ENCODE assay signal across 22 mouse cellular contexts in genomic region chr8:70111192-70111795, GRCm38 (mm10). TPM values are rescaled to one million over a fixed set of nuclear protein-coding genes. Genes with fewer than 3 reads are reported as not detected.
DNase-seq lines count a peak whose midpoint lies in the region; ATAC-seq and TF ChIP-seq lines count a peak whose summit lies in the region.
"Had no signal": no experiment of that assay in that cellular context is flagged by ENCODE, and none has a peak within 500 bp of the region (broad histone marks: within the 10 kb centered on the region; RNA-seq: fewer than 3 reads in every experiment).

No protein-coding gene starts in this region.

- TF ChIP-seq CTCF in layer of hippocampus, adult 2 months (conservative IDR thresholded peaks at IDR 0.05) = no peak
- no peak for TF ChIP-seq CTCF in E14TG2a.4 (conservative IDR thresholded peaks at IDR 0.05; ENCODE audit: low read length)
- TF ChIP-seq CTCF in ES-Bruce4 (IDR thresholded peaks at IDR 0.05; ENCODE audit: low read depth, low read length) = no peak
- TF ChIP-seq CTCF in forebrain, postnatal 0 days (IDR thresholded peaks at IDR 0.05; ENCODE audit: low read depth) = no peak

- ATAC-seq in forebrain, postnatal 0 days = 0 out of 2 replicates have a peak, but pooled peaks have one; percentile 7
- ATAC-seq: intestine, postnatal 0 days had no signal

- H3K27me3 ChIP-seq in E14TG2a.4 (ENCODE audit: insufficient read depth, low read length) = peaks cover 87% of the 10 kb centered on the region
- H3K27me3 ChIP-seq in ES-Bruce4 (ENCODE audit: control insufficient read depth, insufficient read depth, low read length, poor library complexity, severe bottlenecking) = 0 out of 2 replicates have a peak, but pooled peaks cover 3% of the 10 kb centered on the region
- no peaks in the 10 kb centered on the region for H3K27me3 ChIP-seq in forebrain, postnatal 0 days (ENCODE audit: insufficient read depth, low read length)

- H3K4me3 ChIP-seq in layer of hippocampus, adult 2 months = no peak overlapping the region
- H3K4me3 ChIP-seq in E14TG2a.4 (replicated peaks; ENCODE audit: low read length) (peak overlapping the region; percentile 78), ES-Bruce4 (ENCODE audit: low read depth, low read length) (peak overlapping the region; percentile 18)
- H3K4me3 ChIP-seq in forebrain, postnatal 0 days (ENCODE audit: low read depth, low read length) = no peak overlapping the region
- H3K4me3 ChIP-seq: heart, embryonic 13.5 days; liver, embryonic 13.5 days; lung, embryonic 15.5 days; midbrain, embryonic 13.5 days had no signal

- H3K4me2 ChIP-seq in forebrain, postnatal 0 days (ENCODE audit: low read depth) = no peak overlapping the region
- H3K4me2 ChIP-seq: heart, embryonic 13.5 days; liver, embryonic 13.5 days; lung, embryonic 15.5 days had no signal

- no peak overlapping the region for H3K9ac ChIP-seq in ES-Bruce4 (ENCODE audit: low read depth, poor library complexity, severe bottlenecking)
- H3K9ac ChIP-seq in forebrain, postnatal 0 days = no peak overlapping the region
- H3K9ac ChIP-seq: heart, embryonic 13.5 days; liver, embryonic 13.5 days; lung, embryonic 15.5 days had no signal

- H3K27ac ChIP-seq in layer of hippocampus, adult 2 months = peak overlapping the region; percentile 43; the same call in 1 of the 2 replicates
- H3K27ac ChIP-seq in ES-Bruce4 (ENCODE audit: insufficient read depth, low read length) = no peak overlapping the region
- no peak overlapping the region for H3K27ac ChIP-seq in forebrain, postnatal 0 days (ENCODE audit: low read depth, low read length)
- H3K27ac ChIP-seq: heart, embryonic 13.5 days; hindbrain, postnatal 0 days; kidney, postnatal 0 days; liver, embryonic 13.5 days; lung, embryonic 15.5 days; macrophage; midbrain, embryonic 13.5 days had no signal

- WGBS in forebrain, postnatal 0 days = 68% methylated on average over 23 of the region's 23 CpGs

- DNase-seq in layer of hippocampus, adult 2 months (ENCODE audit: low spot score in 2 of 2) = no peak
- DNase-seq in layer of hippocampus, postnatal 10 days (ENCODE audit: low spot score in 2 of 2) = no peak
- DNase-seq in forebrain, postnatal 0 days = peak; percentile 25
- DNase-seq in cerebellum, adult 18-20 months = no peak
- no peak for DNase-seq in urinary bladder, adult 2 months (ENCODE audit: low spot score)
- DNase-seq: cerebellum, adult 8-10 months; gastrocnemius, postnatal 14 days; heart, adult 18-20 months; heart, postnatal 36 days; liver, embryonic 13.5 days; retina, postnatal 1 day; thymus, postnatal 36 days had no signal

- no peak for TF ChIP-seq POLR2A in ES-Bruce4 (IDR thresholded peaks at IDR 0.05; ENCODE audit: insufficient read depth, low read length)

- no peaks in the 10 kb centered on the region for H3K36me3 ChIP-seq in E14TG2a.4 (ENCODE audit: insufficient read depth, low read length)
- H3K36me3 ChIP-seq in ES-Bruce4 (ENCODE audit: control insufficient read depth, insufficient read depth, low read length, poor library complexity, severe bottlenecking) = no peaks in the 10 kb centered on the region
- peaks cover 96% of the 10 kb centered on the region for H3K36me3 ChIP-seq in forebrain, postnatal 0 days (ENCODE audit: insufficient read depth)
- H3K36me3 ChIP-seq: G1E; heart, embryonic 13.5 days; liver, embryonic 13.5 days; lung, embryonic 15.5 days had no signal

- H3K4me1 ChIP-seq in E14TG2a.4 (replicated peaks; ENCODE audit: low read depth, low read length) (peaks cover 32% of the 10 kb centered on the region), ES-Bruce4 (ENCODE audit: control insufficient read depth, insufficient read depth, low read length) (no peaks in the 10 kb centered on the region)
- H3K4me1 ChIP-seq in forebrain, postnatal 0 days (ENCODE audit: insufficient read depth) = no peaks in the 10 kb centered on the region
- H3K4me1 ChIP-seq: heart, embryonic 13.5 days; liver, embryonic 13.5 days; lung, embryonic 15.5 days had no signal

- TF ChIP-seq EP300 in ES-Bruce4 (IDR thresholded peaks at IDR 0.05; ENCODE audit: insufficient read depth, low read depth, low read length) = no peak

- H3K9me3 ChIP-seq in E14TG2a.4 (ENCODE audit: low read length) = no peaks in the 10 kb centered on the region
- no peaks in the 10 kb centered on the region for H3K9me3 ChIP-seq in ES-Bruce4 (replicated peaks; ENCODE audit: control insufficient read depth, insufficient read depth, low read length, poor library complexity, severe bottlenecking)
- H3K9me3 ChIP-seq in forebrain, postnatal 0 days (ENCODE audit: low read length) = no peaks in the 10 kb centered on the region
- H3K9me3 ChIP-seq: G1E; heart, embryonic 13.5 days; liver, embryonic 13.5 days; lung, embryonic 15.5 days; midbrain, embryonic 13.5 days had no signal

RNA-seq across cellular contexts. Expression of gene Ncan, which starts 9.4 kb away (rescaled TPM):
- 100 to 1,000 TPM; 146 to 158 TPM for total RNA-seq in layer of hippocampus, adult 2 months (2021)
- total RNA-seq in layer of hippocampus, postnatal 10 days (2021) = 100 to 1,000 TPM; 575 to 578 TPM
- 1.4 and 1.6 TPM in 2 replicates for polyA plus RNA-seq in ES-Bruce4 (2011; ENCODE audit: insufficient read depth, insufficient read length, low read depth, missing spikeins)
- total RNA-seq in forebrain, postnatal 0 days (2014; rRNA removed) = 316 and 372 TPM in 2 replicates
- polyA plus RNA-seq in forebrain, postnatal 0 days (2015; fragmentation: Nextera tagmentation; extraction: Ambion mirVana) = 112 and 209 TPM in 2 replicates
- polyA plus RNA-seq in urinary bladder, adult 2 months (2012; rRNA removed) = 0.12 and 0.18 TPM in 2 replicates
- polyA plus RNA-seq: G1E, macrophage had no signal

RNA-seq across cellular contexts. Expression of gene Nr2c2ap, which starts 19.8 kb away (rescaled TPM):
- total RNA-seq in layer of hippocampus, adult 2 months (2021) = 10 to 100 TPM; 29.2 to 32.8 TPM
- total RNA-seq in layer of hippocampus, postnatal 10 days (2021) = 10 to 100 TPM; 36.1 to 41.7 TPM
- polyA plus RNA-seq in ES-Bruce4 (2011; ENCODE audit: insufficient read depth, insufficient read length, low read depth, missing spikeins) = 38.0 and 42.7 TPM in 2 replicates
- 6.6 and 7.2 TPM in 2 replicates for total RNA-seq in forebrain, postnatal 0 days (2014; rRNA removed)
- polyA plus RNA-seq in forebrain, postnatal 0 days (2015; fragmentation: Nextera tagmentation; extraction: Ambion mirVana) = 55.9 and 58.0 TPM in 2 replicates
- 18.0 and 25.1 TPM in 2 replicates for polyA plus RNA-seq in urinary bladder, adult 2 months (2012; rRNA removed)

RNA-seq across cellular contexts. Expression of gene Rfxank, which starts 27.7 kb away (rescaled TPM):
- 10 to 100 TPM; 14.2 to 15.7 TPM for total RNA-seq in layer of hippocampus, adult 2 months (2021)
- 10 to 100 TPM; 10.5 to 12.0 TPM for total RNA-seq in layer of hippocampus, postnatal 10 days (2021)
- polyA plus RNA-seq in ES-Bruce4 (2011; ENCODE audit: insufficient read depth, insufficient read length, low read depth, missing spikeins) = 7.9 and 8.2 TPM in 2 replicates
- 8.5 and 10.2 TPM in 2 replicates for total RNA-seq in forebrain, postnatal 0 days (2014; rRNA removed)
- polyA plus RNA-seq in forebrain, postnatal 0 days (2015; fragmentation: Nextera tagmentation; extraction: Ambion mirVana) = 6.0 and 7.9 TPM in 2 replicates
- 14.8 and 17.3 TPM in 2 replicates for polyA plus RNA-seq in urinary bladder, adult 2 months (2012; rRNA removed)

RNA-seq across cellular contexts. Expression of gene Borcs8, which starts 28.0 kb away (rescaled TPM):
- 10 to 100 TPM; 50.2 to 50.8 TPM for total RNA-seq in layer of hippocampus, adult 2 months (2021)
- 10 to 100 TPM; 39.9 to 46.5 TPM for total RNA-seq in layer of hippocampus, postnatal 10 days (2021)
- 24.1 and 28.3 TPM in 2 replicates for polyA plus RNA-seq in ES-Bruce4 (2011; ENCODE audit: insufficient read depth, insufficient read length, low read depth, missing spikeins)
- 59.3 and 74.9 TPM in 2 replicates for total RNA-seq in forebrain, postnatal 0 days (2014; rRNA removed)
- 56.5 and 64.4 TPM in 2 replicates for polyA plus RNA-seq in forebrain, postnatal 0 days (2015; fragmentation: Nextera tagmentation; extraction: Ambion mirVana)
- 73.8 and 74.1 TPM in 2 replicates for polyA plus RNA-seq in urinary bladder, adult 2 months (2012; rRNA removed)

RNA-seq across cellular contexts. Expression of gene Hapln4, which starts 28.0 kb away (rescaled TPM):
- 10 to 100 TPM; 89.0 to 99.7 TPM for total RNA-seq in layer of hippocampus, adult 2 months (2021)
- 1 to 10 TPM; 6.8 to 7.7 TPM for total RNA-seq in layer of hippocampus, postnatal 10 days (2021)
- polyA plus RNA-seq in ES-Bruce4 (2011; ENCODE audit: insufficient read depth, insufficient read length, low read depth, missing spikeins) = 2.2 TPM in 2 replicates
- 0.31 and 0.48 TPM in 2 replicates for total RNA-seq in forebrain, postnatal 0 days (2014; rRNA removed)
- 0.53 and 0.71 TPM in 2 replicates for polyA plus RNA-seq in forebrain, postnatal 0 days (2015; fragmentation: Nextera tagmentation; extraction: Ambion mirVana)
- 0.21 TPM in 2 replicates for polyA plus RNA-seq in urinary bladder, adult 2 months (2012; rRNA removed)
- total RNA-seq: heart, postnatal 36 days had no signal
- polyA plus RNA-seq: G1E; intestine, postnatal 0 days; kidney, postnatal 0 days; lung, embryonic 15.5 days had no signal

Comparison
In these comparisons a context has a peak if more than half of its experiments do, and no peak if none do; other contexts are left out.
1. H3K4me3 ChIP-seq: peak in E14TG2a.4 (single experiment) and ES-Bruce4 (single experiment); none in layer of hippocampus, adult 2 months (single experiment) and forebrain, postnatal 0 days (single experiment).